Mouse (Mus musculus): ENCODE data around the gene Fam114a2.

DNA sequence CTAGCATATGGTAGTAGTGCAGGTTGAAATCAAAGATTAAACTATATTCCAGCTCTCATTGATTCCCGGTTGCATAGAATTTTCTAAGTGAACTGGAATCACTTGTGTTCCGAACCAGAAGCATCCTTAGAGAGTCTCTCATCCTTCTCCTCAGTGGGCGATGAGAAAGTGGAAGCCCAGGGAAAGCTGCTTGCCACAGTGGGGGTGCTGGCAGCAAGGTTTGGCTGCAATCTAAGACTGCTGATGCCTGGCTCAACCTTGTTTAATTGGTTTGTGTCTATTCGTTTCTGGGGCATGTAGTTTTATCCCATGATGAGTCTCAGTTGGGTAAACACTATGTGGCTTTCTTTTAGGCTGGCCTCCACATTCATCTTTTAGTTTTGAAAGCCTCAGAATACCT, 9.1 kb upstream of the Fam114a2 start:
- TF ChIP-seq POLR2A (IDR thresholded peaks at IDR 0.05; ENCODE audit: control insufficient read depth, extremely low read depth, insufficient read depth, low read length, poor library complexity), result no peak
- no peak for TF ChIP-seq CTCF (IDR thresholded peaks at IDR 0.05; ENCODE audit: borderline replicate concordance, control insufficient read depth, extremely low read depth, insufficient read depth, low read length, poor library complexity)
